Mouse (Mus musculus) neural tube, embryonic 13.5 days (tissue): ENCODE results near the gene Taar2. TPM values are rescaled to one million over a fixed set of nuclear protein-coding genes. Genes with fewer than 3 reads are reported as not detected.
A peak's percentile ranks its signal among the peaks of the same experiment; 100 is the strongest.

Experiments used
- ATAC-seq: fragments of 200-750 bp; cut with Nextera tagmentation; 2 replicates; pipeline ENCODE4 v1.8.0; 2017; ENCODE audit warnings: low read depth, mild to moderate bottlenecking, moderate TSS enrichment, moderate library complexity
- H3K27ac ChIP-seq: fragments of 300-500 bp; sonication (generic); replicated peaks from 2 replicates; pipeline ENCODE4 v1.5.1; 2015; ENCODE audit warnings: moderate library complexity, mild to moderate bottlenecking, inconsistent platforms
- H3K27me3 ChIP-seq: fragments of 300-500 bp; sonication (generic); 2 replicates; pipeline ENCODE4 v1.6.1; 2015; ENCODE audit warnings: mild to moderate bottlenecking, inconsistent platforms
- H3K36me3 ChIP-seq: fragments of 300-500 bp; sonication (generic); 2 replicates; pipeline ENCODE4 v1.6.1; 2015; ENCODE audit warnings: mild to moderate bottlenecking, inconsistent platforms
- H3K4me1 ChIP-seq: fragments of 300-500 bp; sonication (generic); replicated peaks from 2 replicates; pipeline ENCODE4 v1.6.1; 2015; ENCODE audit warnings: inconsistent platforms
- H3K4me2 ChIP-seq: fragments of 300-500 bp; sonication (generic); 2 replicates; pipeline ENCODE4 v1.6.1; 2015; ENCODE audit warnings: inconsistent platforms, mild to moderate bottlenecking, moderate library complexity
- H3K4me3 ChIP-seq: fragments of 300-500 bp; sonication (generic); 2 replicates; pipeline ENCODE4 v1.5.1; 2015; ENCODE audit warnings: mild to moderate bottlenecking, inconsistent platforms
- H3K9ac ChIP-seq: fragments of 300-500 bp; sonication (generic); 2 replicates; pipeline ENCODE4 v1.6.1; 2015; ENCODE audit warnings: moderate library complexity, mild to moderate bottlenecking, inconsistent platforms
- H3K9me3 ChIP-seq: fragments of 300-500 bp; sonication (generic); 2 replicates; pipeline ENCODE4 v1.6.1; 2016; ENCODE audit warnings: inconsistent platforms
- WGBS: fragments of 180-500 bp; shearing (Covaris S2); methylation state at CpG from one replicate; pipeline ENCODE4 v1.1.7; 2015; 5-methylcytosine and 5-hydroxymethylcytosine counted together
- polyA plus RNA-seq: library from polyadenylated mRNA; unstranded; fragments of >200 nt; fragmentation: Nextera tagmentation; extraction: Ambion mirVana; gene quantifications from 2 replicates; pipeline ENCODE4 v1.2.1, GENCODE M21; 2015

Taar2 gene
- polyA plus RNA-seq, 1 experiment from 2014 or later: 0.20 TPM

GRCm38 (mm10) chr10:23949508-23950005 is 11.2 kb downstream of the Taar2 start, which contains the start of gene Taar3:
Gene Taar3 (plus strand): TSS chr10:23949558.
- no peaks in the 10 kb centered on the region for H3K9me3 ChIP-seq
- no peaks in the 10 kb centered on the region for H3K4me1 ChIP-seq
- no peak within 1 kb of the TSS for H3K27ac ChIP-seq
- no peak within 1 kb of the TSS for H3K4me2 ChIP-seq
- no peak within 1 kb of the TSS for H3K4me3 ChIP-seq
- WGBS: 89% methylated on average over 16 of the region's 16 CpGs
- H3K27me3 ChIP-seq: no peaks in the 10 kb centered on the region
- ATAC-seq: no peak
- no peaks in the 10 kb centered on the region for H3K36me3 ChIP-seq
- H3K9ac ChIP-seq: no peak within 1 kb of the TSS

- Histone ChIP-seq H3K27me3 (no peaks in the 10 kb centered on the region), H3K4me3 (no peak overlapping the region)
These were observed 13.3 kb downstream of the Taar2 start for GRCm38 (mm10) chr10:23951714-23952113.

DNA sequence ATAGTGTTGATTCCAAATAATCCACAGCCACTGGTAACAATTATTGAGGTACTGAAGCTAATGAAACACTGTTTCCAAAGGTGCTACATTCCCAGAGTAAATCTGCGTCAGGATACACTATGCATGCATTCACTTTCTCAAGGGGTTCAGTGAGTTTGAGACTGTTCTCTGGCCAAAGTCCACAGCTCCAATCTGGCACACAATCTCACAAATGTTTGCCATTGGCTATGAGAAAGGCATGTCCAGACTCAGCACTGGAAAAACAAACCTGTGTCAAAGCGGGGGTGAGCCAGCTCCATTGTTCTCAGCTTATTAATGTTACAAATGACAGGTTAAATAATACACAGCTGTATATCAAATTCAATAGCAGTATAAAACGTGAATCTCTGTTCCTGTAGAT is 20.7 kb downstream of the Taar2 start:
- H3K36me3 ChIP-seq: no peaks in the 10 kb centered on the region
- no peaks in the 10 kb centered on the region for H3K9me3 ChIP-seq
- H3K9ac ChIP-seq: no peak overlapping the region
- no peak overlapping the region for H3K27ac ChIP-seq
- H3K27me3 ChIP-seq: no peaks in the 10 kb centered on the region
- ATAC-seq: no peak
- no peak overlapping the region for H3K4me3 ChIP-seq
- H3K4me2 ChIP-seq: no peak overlapping the region
- 71% methylated on average over 3 of the region's 3 CpGs for WGBS
- H3K4me1 ChIP-seq: no peaks in the 10 kb centered on the region

More at GRCm38 (mm10) chr10:23951714-23952113, 13.3 kb downstream of the Taar2 start:
- no peak overlapping the region for H3K27ac ChIP-seq
- H3K36me3 ChIP-seq: no peaks in the 10 kb centered on the region
- 87% methylated on average over 6 of the region's 6 CpGs for WGBS
- no peak for ATAC-seq
- no peak overlapping the region for H3K4me2 ChIP-seq
- no peaks in the 10 kb centered on the region for H3K9me3 ChIP-seq
- no peaks in the 10 kb centered on the region for H3K4me1 ChIP-seq
- no peak overlapping the region for H3K9ac ChIP-seq

DNA sequence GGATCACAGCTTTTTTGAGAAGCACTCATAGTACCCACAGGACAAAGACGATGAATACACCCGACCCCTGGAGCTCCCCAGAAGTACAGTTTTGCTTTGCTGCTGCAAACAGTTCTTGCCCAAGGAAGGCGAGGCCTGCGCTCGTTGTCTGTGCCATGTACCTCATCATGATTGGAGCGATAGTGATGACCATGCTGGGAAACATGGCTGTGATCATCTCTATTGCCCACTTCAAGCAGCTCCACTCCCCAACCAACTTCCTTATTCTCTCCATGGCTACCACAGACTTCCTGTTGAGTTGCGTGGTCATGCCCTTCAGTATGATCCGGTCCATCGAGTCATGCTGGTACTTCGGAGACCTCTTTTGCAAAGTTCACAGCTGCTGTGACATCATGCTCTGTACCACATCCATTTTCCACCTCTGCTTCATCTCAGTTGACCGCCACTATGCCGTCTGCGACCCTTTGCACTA is 22.1 kb downstream of the Taar2 start, which contains the start of gene Taar4:
TSS of gene Taar4 (plus strand) at position 51 of the 472 bp plus-strand sequence.
- Histone ChIP-seq H3K27ac (no peak within 1 kb of the TSS), H3K9me3 (no peaks in the 10 kb centered on the region), H3K36me3 (no peaks in the 10 kb centered on the region), H3K9ac (no peak within 1 kb of the TSS), H3K27me3 (no peaks in the 10 kb centered on the region), H3K4me3 (no peak within 1 kb of the TSS), H3K4me1 (no peaks in the 10 kb centered on the region), H3K4me2 (no peak within 1 kb of the TSS)
- no peak for ATAC-seq
- 88% methylated on average over 13 of the region's 13 CpGs for WGBS

- no peaks in the 10 kb centered on the region for H3K4me1 ChIP-seq
- no peaks in the 10 kb centered on the region for H3K36me3 ChIP-seq
- ATAC-seq: no peak
- H3K27me3 ChIP-seq: no peaks in the 10 kb centered on the region
- no peak overlapping the region for H3K4me2 ChIP-seq
- no peak overlapping the region for H3K4me3 ChIP-seq
- H3K27ac ChIP-seq: no peak overlapping the region
- WGBS: 57% methylated on average over 3 of the region's 3 CpGs
- H3K9ac ChIP-seq: no peak overlapping the region
- H3K9me3 ChIP-seq: no peaks in the 10 kb centered on the region
These were observed 25.1 kb downstream of the Taar2 start for GRCm38 (mm10) chr10:23963444-23963843.

- Histone ChIP-seq H3K9ac (no peak overlapping the region), H3K4me1 (no peaks in the 10 kb centered on the region), H3K4me3 (no peak overlapping the region), H3K9me3 (no peaks in the 10 kb centered on the region), H3K27ac (no peak overlapping the region), H3K27me3 (no peaks in the 10 kb centered on the region), H3K36me3 (no peaks in the 10 kb centered on the region), H3K4me2 (no peak overlapping the region)
- no peak for ATAC-seq
- 91% methylated on average over 6 of the region's 6 CpGs for WGBS
These were observed 26.7 kb downstream of the Taar2 start for GRCm38 (mm10) chr10:23964921-23965610.

DNA sequence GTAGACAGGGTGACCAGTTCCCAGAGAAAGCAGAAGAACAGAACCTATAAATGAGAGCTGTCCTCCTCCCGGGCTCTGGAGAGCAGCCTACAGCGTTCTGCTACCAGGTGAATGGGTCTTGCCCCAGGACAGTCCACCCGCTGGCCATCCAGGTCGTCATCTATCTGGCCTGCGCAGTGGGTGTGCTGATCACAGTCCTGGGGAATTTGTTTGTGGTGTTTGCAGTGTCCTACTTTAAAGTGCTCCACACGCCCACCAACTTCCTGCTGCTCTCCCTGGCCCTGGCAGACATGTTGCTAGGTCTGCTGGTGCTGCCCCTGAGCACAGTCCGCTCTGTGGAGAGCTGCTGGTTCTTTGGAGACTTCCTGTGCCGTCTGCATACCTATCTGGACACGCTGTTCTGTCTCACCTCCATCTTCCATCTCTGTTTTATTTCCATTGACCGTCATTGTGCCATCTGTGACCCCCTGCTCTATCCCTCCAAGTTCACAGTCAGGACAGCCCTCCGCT is 32.3 kb downstream of the Taar2 start, which contains the start of gene Taar5:
TSS of gene Taar5 (plus strand) at position 51 of the 510 bp plus-strand sequence.
- no peaks in the 10 kb centered on the region for H3K4me1 ChIP-seq
- H3K4me2 ChIP-seq: no peak within 1 kb of the TSS
- no peak within 1 kb of the TSS for H3K9ac ChIP-seq
- WGBS: 92% methylated on average over 11 of the region's 11 CpGs
- H3K9me3 ChIP-seq: no peaks in the 10 kb centered on the region
- ATAC-seq: no peak
- H3K27ac ChIP-seq: no peak within 1 kb of the TSS
- H3K27me3 ChIP-seq: no peaks in the 10 kb centered on the region
- no peak within 1 kb of the TSS for H3K4me3 ChIP-seq
- H3K36me3 ChIP-seq: no peaks in the 10 kb centered on the region

DNA sequence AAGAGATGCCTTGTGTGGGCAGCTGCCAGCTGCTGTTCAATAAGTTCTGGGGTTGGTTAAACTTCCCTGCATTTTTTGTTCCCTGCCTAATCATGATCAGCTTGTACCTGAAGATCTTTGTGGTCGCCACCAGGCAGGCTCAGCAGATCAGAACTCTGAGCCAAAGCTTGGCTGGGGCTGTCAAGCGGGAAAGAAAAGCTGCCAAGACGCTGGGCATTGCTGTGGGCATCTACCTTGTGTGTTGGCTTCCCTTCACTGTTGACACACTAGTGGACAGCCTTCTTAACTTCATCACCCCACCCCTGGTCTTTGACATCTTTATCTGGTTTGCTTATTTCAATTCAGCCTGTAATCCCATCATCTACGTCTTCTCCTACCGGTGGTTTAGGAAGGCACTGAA is 32.9 kb downstream of the Taar2 start:
- H3K4me3 ChIP-seq: no peak overlapping the region
- WGBS: 89% methylated on average over 5 of the region's 5 CpGs

GRCm38 (mm10) chr10:23977958-23978357 is 39.6 kb downstream of the Taar2 start:
- Histone ChIP-seq H3K36me3 (no peaks in the 10 kb centered on the region), H3K9ac (no peak overlapping the region), H3K27ac (no peak overlapping the region), H3K9me3 (no peaks in the 10 kb centered on the region), H3K27me3 (no peaks in the 10 kb centered on the region; the same call in 1 of the 2 replicates), H3K4me3 (no peak overlapping the region), H3K4me1 (no peaks in the 10 kb centered on the region), H3K4me2 (no peak overlapping the region)
- ATAC-seq: no peak
- 43% methylated on average over 4 of the region's 4 CpGs for WGBS

More for the DNA sequence above, 32.9 kb downstream of the Taar2 start:
- Histone ChIP-seq H3K9ac (no peak overlapping the region), H3K27me3 (no peaks in the 10 kb centered on the region), H3K4me2 (no peak overlapping the region), H3K4me1 (no peaks in the 10 kb centered on the region), H3K27ac (no peak overlapping the region), H3K36me3 (no peaks in the 10 kb centered on the region), H3K9me3 (no peaks in the 10 kb centered on the region)
- ATAC-seq: no peak

DNA sequence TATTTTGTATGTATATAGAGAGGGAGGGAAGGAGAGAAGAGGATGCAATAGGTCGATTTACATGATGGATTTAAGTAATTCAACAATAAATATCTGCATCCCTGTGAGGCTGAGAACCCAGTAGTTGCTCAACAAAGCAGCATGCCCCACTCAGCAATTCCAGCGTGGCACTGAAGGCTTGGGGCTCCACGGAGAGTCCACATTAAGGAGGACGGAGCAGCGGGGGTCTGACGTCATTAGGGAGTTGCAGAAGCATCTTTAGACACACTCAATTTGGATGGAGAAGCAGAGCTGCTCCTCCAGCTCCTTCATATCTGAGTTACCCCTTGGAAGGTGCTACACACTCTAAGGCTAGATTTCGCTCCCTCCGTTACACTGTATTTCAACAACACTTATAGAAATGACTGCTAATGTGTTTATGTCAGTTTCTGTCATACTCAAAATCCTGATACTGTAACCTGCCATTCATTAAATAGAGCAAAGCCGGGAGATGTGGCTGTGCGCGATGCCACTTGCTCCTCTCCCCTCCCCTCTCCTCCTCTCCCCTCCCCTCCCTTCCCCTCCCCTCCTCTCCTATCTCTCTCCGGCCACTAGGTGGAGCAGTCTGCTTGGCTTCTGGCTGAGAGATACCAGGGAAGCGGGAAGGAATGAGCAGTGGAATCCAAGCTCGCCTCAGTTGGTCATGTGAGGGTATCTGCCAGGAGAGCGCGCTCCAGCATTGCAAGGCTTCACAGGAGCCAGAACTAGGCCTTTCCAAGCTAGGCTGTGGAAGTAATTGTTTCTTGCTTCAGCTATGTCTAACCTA is 40.7 kb downstream of the Taar2 start:
- WGBS: 44% methylated on average over 16 of the region's 16 CpGs
- ATAC-seq: peak; percentile 75; the same call in 1 of the 2 replicates
- H3K36me3 ChIP-seq: no peaks in the 10 kb centered on the region
- H3K4me2 ChIP-seq: no peak overlapping the region
- H3K9me3 ChIP-seq: no peaks in the 10 kb centered on the region
- no peak overlapping the region for H3K27ac ChIP-seq
- no peak overlapping the region for H3K9ac ChIP-seq
- no peak overlapping the region for H3K4me3 ChIP-seq
- no peaks in the 10 kb centered on the region for H3K4me1 ChIP-seq
- H3K27me3 ChIP-seq: no peaks in the 10 kb centered on the region; the same call in 1 of the 2 replicates

DNA sequence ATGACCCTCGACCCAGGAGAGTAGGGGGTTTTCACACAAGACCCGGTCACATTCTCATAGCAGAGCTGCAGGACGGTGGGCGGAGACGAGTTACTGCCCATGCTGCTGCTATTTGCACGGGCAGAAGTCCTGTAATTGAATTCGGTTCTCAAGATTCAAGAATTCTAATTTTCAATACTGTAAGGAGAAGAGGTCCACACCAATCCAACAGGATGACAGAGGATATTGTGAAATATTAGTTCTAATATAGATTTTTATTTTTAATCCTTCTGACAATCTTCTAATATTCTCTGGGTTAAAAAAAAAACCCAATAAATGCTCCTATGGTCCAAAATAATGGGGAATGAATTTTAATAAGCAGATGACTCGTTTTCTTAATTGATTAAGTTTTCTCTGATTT is 47.2 kb downstream of the Taar2 start, which contains the start of gene Taar6:
TSS of gene Taar6 (minus strand) at position 101 of the 400 bp plus-strand sequence.
- no peaks in the 10 kb centered on the region for H3K27me3 ChIP-seq
- no peaks in the 10 kb centered on the region for H3K4me1 ChIP-seq
- 75% methylated on average over 8 of the region's 8 CpGs for WGBS
- H3K27ac ChIP-seq: no peak within 1 kb of the TSS
- H3K9ac ChIP-seq: no peak within 1 kb of the TSS
- ATAC-seq: no peak
- no peak within 1 kb of the TSS for H3K4me2 ChIP-seq
- no peaks in the 10 kb centered on the region for H3K36me3 ChIP-seq
- H3K4me3 ChIP-seq: no peak within 1 kb of the TSS
- no peaks in the 10 kb centered on the region for H3K9me3 ChIP-seq

DNA sequence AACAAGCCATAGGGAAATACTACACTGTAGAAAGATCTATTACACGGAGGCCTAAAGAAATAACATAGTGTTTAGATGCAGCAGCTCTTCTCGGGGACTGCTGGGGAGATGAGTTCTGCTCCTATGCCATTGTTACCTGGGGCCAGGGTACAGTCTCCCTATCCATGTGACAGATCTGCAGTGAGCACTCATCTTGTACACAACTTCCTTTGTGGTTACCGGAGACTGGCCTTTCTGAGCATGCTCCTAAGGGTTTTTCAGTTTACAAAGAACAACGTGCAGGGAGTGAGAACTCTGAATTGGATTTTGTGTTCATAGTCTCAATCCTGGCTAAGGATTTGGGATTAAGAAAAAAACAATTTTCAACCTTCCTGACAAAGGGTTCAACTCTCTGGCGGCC is 48.0 kb downstream of the Taar2 start:
- no peaks in the 10 kb centered on the region for H3K4me1 ChIP-seq

More for the DNA sequence above, 48.0 kb downstream of the Taar2 start:
- H3K9ac ChIP-seq: no peak overlapping the region
- no peak overlapping the region for H3K27ac ChIP-seq
- no peaks in the 10 kb centered on the region for H3K27me3 ChIP-seq
- H3K4me3 ChIP-seq: no peak overlapping the region
- H3K36me3 ChIP-seq: no peaks in the 10 kb centered on the region
- H3K4me2 ChIP-seq: no peak overlapping the region
- H3K9me3 ChIP-seq: no peaks in the 10 kb centered on the region
- 80% methylated on average over 5 of the region's 5 CpGs for WGBS
- no peak for ATAC-seq
